Mouse (Mus musculus): ENCODE data around the gene Tcf7l2. TPM values are rescaled to one million over a fixed set of nuclear protein-coding genes. Genes with fewer than 3 reads are reported as not detected.

Tcf7l2 gene
- polyA plus RNA-seq, 1 experiment, result 6.2 TPM

DNA sequence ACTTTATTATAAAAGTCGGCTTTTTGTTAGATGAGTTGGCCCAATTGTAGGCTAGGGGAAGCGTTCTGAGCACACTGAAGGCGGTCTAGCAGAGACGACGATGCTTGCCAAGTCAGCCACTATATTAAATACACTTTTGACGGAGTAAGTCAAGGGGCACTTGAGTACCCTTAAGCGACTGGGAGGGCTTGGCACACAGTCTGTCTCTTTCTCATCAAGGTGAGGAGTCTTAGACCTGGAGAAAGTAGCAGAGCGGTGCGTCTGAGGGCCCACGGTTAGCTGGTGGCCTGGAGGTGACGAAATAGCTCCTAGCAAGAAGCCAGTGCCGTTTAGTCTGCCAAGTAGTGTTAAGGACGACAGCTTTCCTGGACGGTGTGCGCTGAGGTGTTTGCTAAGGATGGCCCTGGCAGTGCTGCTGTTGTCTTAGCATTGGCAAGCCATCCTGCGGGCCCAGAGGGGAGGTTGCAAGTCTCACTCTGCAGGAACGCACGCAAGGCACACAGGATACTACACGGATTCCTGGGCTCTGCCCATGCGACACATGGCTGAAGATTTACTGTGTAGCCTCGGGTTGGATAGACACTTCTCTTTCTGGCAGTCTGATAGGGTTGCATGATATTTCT lies 43.3 kb downstream of the Tcf7l2 start:
- Histone ChIP-seq H3K27ac (ENCODE audit: control insufficient read depth, insufficient read depth, low read depth, low read length) (no peak overlapping the region), H3K36me3 (ENCODE audit: control insufficient read depth, insufficient read depth, low read length) (no peaks in the 10 kb centered on the region), H3K4me1 (ENCODE audit: control insufficient read depth, insufficient read depth, low read length) (peaks cover 2% of the 10 kb centered on the region; the same call in 1 of the 2 replicates), H3K27me3 (ENCODE audit: control insufficient read depth, insufficient read depth, low read length) (no peaks in the 10 kb centered on the region), H3K4me3 (ENCODE audit: control insufficient read depth, low read depth, low read length) (no peak overlapping the region)
- TF ChIP-seq CTCF (IDR thresholded peaks at IDR 0.05; ENCODE audit: control insufficient read depth, insufficient read depth, insufficient replicate concordance, low read depth, low read length), result no peak
- TF ChIP-seq POLR2A (IDR thresholded peaks at IDR 0.05; ENCODE audit: control insufficient read depth, low read depth, low read length), result no peak

DNA sequence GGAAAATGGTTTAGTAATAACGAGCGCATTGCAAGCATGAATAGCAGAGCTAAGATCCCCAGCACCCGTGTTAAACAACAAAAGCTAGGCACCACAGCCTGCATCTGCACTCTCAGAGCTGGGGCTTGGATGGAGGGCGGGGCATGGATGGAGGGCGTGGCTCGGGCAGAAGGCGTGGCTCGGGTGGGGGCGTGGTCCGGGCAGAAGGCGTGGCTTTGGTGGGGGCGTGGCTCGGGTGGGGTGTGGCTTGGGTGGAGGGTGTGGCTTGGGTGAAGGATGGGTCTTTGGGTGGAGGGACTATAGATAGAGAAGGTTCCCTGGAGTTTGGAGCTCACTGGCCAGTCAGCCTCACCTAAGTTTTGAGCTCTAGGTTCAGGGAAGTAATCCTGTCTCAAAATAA lies 45.8 kb downstream of the Tcf7l2 start:
- Histone ChIP-seq H3K27ac (ENCODE audit: control insufficient read depth, insufficient read depth, low read depth, low read length) (no peak overlapping the region), H3K4me1 (ENCODE audit: control insufficient read depth, insufficient read depth, low read length) (peaks cover 5% of the 10 kb centered on the region), H3K27me3 (ENCODE audit: control insufficient read depth, insufficient read depth, low read length) (no peaks in the 10 kb centered on the region), H3K4me3 (ENCODE audit: control insufficient read depth, low read depth, low read length) (no peak overlapping the region), H3K36me3 (ENCODE audit: control insufficient read depth, insufficient read depth, low read length) (no peaks in the 10 kb centered on the region)
- no peak for TF ChIP-seq CTCF (IDR thresholded peaks at IDR 0.05; ENCODE audit: control insufficient read depth, insufficient read depth, insufficient replicate concordance, low read depth, low read length)

DNA sequence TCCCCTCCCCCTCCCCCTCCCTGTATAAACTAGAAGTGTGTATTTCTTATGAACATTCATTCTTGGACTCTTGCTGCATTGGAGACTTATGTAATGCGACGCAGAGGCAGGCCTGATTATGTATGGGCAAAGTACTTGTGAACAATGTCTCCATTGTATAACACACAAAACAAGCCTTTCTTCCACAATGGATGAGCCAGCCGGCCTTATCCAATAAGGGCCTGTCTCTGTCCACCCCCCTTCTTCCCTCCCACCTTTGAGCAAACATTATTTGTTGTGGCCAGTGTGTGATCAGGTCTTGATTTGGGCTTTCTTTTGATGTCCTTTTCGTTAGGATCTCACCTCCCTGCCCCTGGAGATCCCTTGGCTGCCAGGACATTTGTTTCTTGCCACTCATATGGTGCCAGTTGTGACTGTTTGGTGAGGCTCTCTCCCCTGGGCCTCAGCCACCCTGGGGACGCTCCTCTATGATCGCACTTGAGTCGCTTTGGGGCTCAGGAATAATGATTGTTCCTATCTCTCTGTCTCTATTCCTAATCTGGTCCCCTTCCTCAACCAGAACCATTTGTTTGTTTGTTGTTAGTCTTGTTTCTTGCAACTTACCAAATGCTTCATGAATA lies 46.8 kb downstream of the Tcf7l2 start:
- H3K36me3 ChIP-seq (ENCODE audit: control insufficient read depth, insufficient read depth, low read length), result no peaks in the 10 kb centered on the region
- H3K27me3 ChIP-seq (ENCODE audit: control insufficient read depth, insufficient read depth, low read length), result no peaks in the 10 kb centered on the region
- H3K4me1 ChIP-seq (ENCODE audit: control insufficient read depth, insufficient read depth, low read length), result peaks cover 5% of the 10 kb centered on the region
- TF ChIP-seq POLR2A (IDR thresholded peaks at IDR 0.05; ENCODE audit: control insufficient read depth, low read depth, low read length) (no peak), CTCF (IDR thresholded peaks at IDR 0.05; ENCODE audit: control insufficient read depth, insufficient read depth, insufficient replicate concordance, low read depth, low read length) (no peak)
- no peak overlapping the region for H3K27ac ChIP-seq (ENCODE audit: control insufficient read depth, insufficient read depth, low read depth, low read length)
- no peak overlapping the region for H3K4me3 ChIP-seq (ENCODE audit: control insufficient read depth, low read depth, low read length)

- no peak overlapping the region for H3K27ac ChIP-seq (ENCODE audit: control insufficient read depth, insufficient read depth, low read depth, low read length)
- no peak overlapping the region for H3K4me3 ChIP-seq (ENCODE audit: control insufficient read depth, low read depth, low read length)
- H3K4me1 ChIP-seq (ENCODE audit: control insufficient read depth, insufficient read depth, low read length), result peaks cover 5% of the 10 kb centered on the region
- H3K36me3 ChIP-seq (ENCODE audit: control insufficient read depth, insufficient read depth, low read length), result no peaks in the 10 kb centered on the region
- no peaks in the 10 kb centered on the region for H3K27me3 ChIP-seq (ENCODE audit: control insufficient read depth, insufficient read depth, low read length)
- TF ChIP-seq POLR2A (IDR thresholded peaks at IDR 0.05; ENCODE audit: control insufficient read depth, low read depth, low read length) (no peak), CTCF (IDR thresholded peaks at IDR 0.05; ENCODE audit: control insufficient read depth, insufficient read depth, insufficient replicate concordance, low read depth, low read length) (no peak)
Observed at GRCm38 (mm10) chr19:55788905-55789295, 47.3 kb downstream of the Tcf7l2 start.

GRCm38 (mm10) chr19:55789838-55790237 lies 48.2 kb downstream of the Tcf7l2 start:
- Histone ChIP-seq H3K27me3 (ENCODE audit: control insufficient read depth, insufficient read depth, low read length) (no peaks in the 10 kb centered on the region), H3K4me3 (ENCODE audit: control insufficient read depth, low read depth, low read length) (no peak overlapping the region), H3K36me3 (ENCODE audit: control insufficient read depth, insufficient read depth, low read length) (no peaks in the 10 kb centered on the region), H3K27ac (ENCODE audit: control insufficient read depth, insufficient read depth, low read depth, low read length) (no peak overlapping the region), H3K4me1 (ENCODE audit: control insufficient read depth, insufficient read depth, low read length) (peaks cover 5% of the 10 kb centered on the region)
- TF ChIP-seq CTCF (IDR thresholded peaks at IDR 0.05; ENCODE audit: control insufficient read depth, insufficient read depth, insufficient replicate concordance, low read depth, low read length) (no peak), POLR2A (IDR thresholded peaks at IDR 0.05; ENCODE audit: control insufficient read depth, low read depth, low read length) (no peak)

DNA sequence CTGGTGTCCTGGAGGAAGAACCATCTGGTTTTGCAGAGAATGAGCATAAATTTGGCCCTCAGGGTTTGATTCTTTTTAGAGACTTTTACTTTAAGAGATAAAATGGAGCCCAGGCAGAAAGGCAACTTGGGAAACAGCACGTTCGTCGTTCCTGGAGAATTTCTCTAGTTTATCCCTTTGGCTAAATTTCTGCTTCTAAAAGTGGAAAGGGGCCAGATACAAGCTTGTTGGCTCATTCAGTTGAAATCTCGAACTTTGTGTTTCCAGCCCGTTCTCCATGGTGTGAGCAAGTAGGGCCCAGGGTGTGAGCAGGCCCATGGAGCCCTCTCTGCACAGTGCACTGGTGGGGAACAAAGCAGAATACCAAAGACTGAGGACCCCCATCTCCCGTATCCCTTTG lies 49.7 kb downstream of the Tcf7l2 start:
- H3K4me3 ChIP-seq (ENCODE audit: control insufficient read depth, low read depth, low read length), result no peak overlapping the region
- no peak overlapping the region for H3K27ac ChIP-seq (ENCODE audit: control insufficient read depth, insufficient read depth, low read depth, low read length)
- TF ChIP-seq CTCF (IDR thresholded peaks at IDR 0.05; ENCODE audit: control insufficient read depth, insufficient read depth, insufficient replicate concordance, low read depth, low read length) (no peak), POLR2A (IDR thresholded peaks at IDR 0.05; ENCODE audit: control insufficient read depth, low read depth, low read length) (no peak)
- H3K4me1 ChIP-seq (ENCODE audit: control insufficient read depth, insufficient read depth, low read length), result peaks cover 5% of the 10 kb centered on the region
- H3K27me3 ChIP-seq (ENCODE audit: control insufficient read depth, insufficient read depth, low read length), result no peaks in the 10 kb centered on the region
- no peaks in the 10 kb centered on the region for H3K36me3 ChIP-seq (ENCODE audit: control insufficient read depth, insufficient read depth, low read length)

GRCm38 (mm10) chr19:55791886-55792285 lies 50.3 kb downstream of the Tcf7l2 start:
- Histone ChIP-seq H3K4me3 (ENCODE audit: control insufficient read depth, low read depth, low read length) (no peak overlapping the region), H3K27me3 (ENCODE audit: control insufficient read depth, insufficient read depth, low read length) (no peaks in the 10 kb centered on the region), H3K36me3 (ENCODE audit: control insufficient read depth, insufficient read depth, low read length) (no peaks in the 10 kb centered on the region), H3K27ac (ENCODE audit: control insufficient read depth, insufficient read depth, low read depth, low read length) (no peak overlapping the region), H3K4me1 (ENCODE audit: control insufficient read depth, insufficient read depth, low read length) (peaks cover 5% of the 10 kb centered on the region)
- TF ChIP-seq CTCF (IDR thresholded peaks at IDR 0.05; ENCODE audit: control insufficient read depth, insufficient read depth, insufficient replicate concordance, low read depth, low read length) (no peak), POLR2A (IDR thresholded peaks at IDR 0.05; ENCODE audit: control insufficient read depth, low read depth, low read length) (no peak)

Measured in testis, adult 2 months (tissue).